Mouse (Mus musculus) forebrain, embryonic 16.5 days (tissue): Measurements from ENCODE around the gene Khnyn. TPM values are rescaled to one million over a fixed set of nuclear protein-coding genes. Genes with fewer than 3 reads are reported as not detected.

ENCODE experiments used
- ATAC-seq: fragments of 200-750 bp; cut with Nextera tagmentation; 2 replicates; pipeline ENCODE4 v1.8.0; 2017; ENCODE audit warnings: mild to moderate bottlenecking, moderate library complexity
- H3K27ac ChIP-seq: fragments of 300-500 bp; sonication (generic); 2 replicates; pipeline ENCODE4 v1.5.1; 2014; ENCODE audit warnings: low read length, control low read depth
- H3K27me3 ChIP-seq: fragments of 300-500 bp; sonication (generic); replicated peaks from 2 replicates; pipeline ENCODE4 v1.6.1; 2014; ENCODE audit warnings: low read length; ENCODE audit not compliant: control insufficient read depth, insufficient read depth
- H3K36me3 ChIP-seq: fragments of 300-500 bp; sonication (generic); 2 replicates; pipeline ENCODE4 v1.6.1; 2014; ENCODE audit not compliant: control insufficient read depth, insufficient read depth
- H3K4me1 ChIP-seq: fragments of 300-500 bp; sonication (generic); replicated peaks from 2 replicates; pipeline ENCODE4 v1.6.1; 2014; ENCODE audit warnings: low read length; ENCODE audit not compliant: control insufficient read depth, insufficient read depth
- H3K4me2 ChIP-seq: fragments of 300-500 bp; sonication (generic); 2 replicates; pipeline ENCODE4 v1.6.1; 2014; ENCODE audit warnings: mild to moderate bottlenecking, low read length, control low read depth
- H3K4me3 ChIP-seq: fragments of 300-500 bp; sonication (generic); replicated peaks from 2 replicates; pipeline ENCODE4 v1.5.1; 2014; ENCODE audit warnings: mild to moderate bottlenecking, low read length, control low read depth
- H3K9ac ChIP-seq: fragments of 300-500 bp; sonication (generic); replicated peaks from 2 replicates; pipeline ENCODE4 v1.6.1; 2014; ENCODE audit warnings: low read depth, low read length, control low read depth
- H3K9me3 ChIP-seq: fragments of 300-500 bp; sonication (generic); 2 replicates; pipeline ENCODE4 v1.6.1; 2016; ENCODE audit warnings: low read length; ENCODE audit not compliant: control insufficient read depth
- WGBS: fragments of 180-500 bp; shearing (Covaris S2); extraction: QIAGEN DNeasy Blood & Tissue Kit; methylation state at CpG from one replicate; pipeline ENCODE4 v1.1.7; 2014; 5-methylcytosine and 5-hydroxymethylcytosine counted together
- polyA plus RNA-seq: library from polyadenylated mRNA; unstranded; fragments of >200 nt; fragmentation: Nextera tagmentation; extraction: Ambion mirVana; gene quantifications from 2 replicates; pipeline ENCODE4 v1.2.1, GENCODE M21; 2015

Khnyn gene
- polyA plus RNA-seq, 1 experiment from 2014 or later: 10.3 TPM

DNA sequence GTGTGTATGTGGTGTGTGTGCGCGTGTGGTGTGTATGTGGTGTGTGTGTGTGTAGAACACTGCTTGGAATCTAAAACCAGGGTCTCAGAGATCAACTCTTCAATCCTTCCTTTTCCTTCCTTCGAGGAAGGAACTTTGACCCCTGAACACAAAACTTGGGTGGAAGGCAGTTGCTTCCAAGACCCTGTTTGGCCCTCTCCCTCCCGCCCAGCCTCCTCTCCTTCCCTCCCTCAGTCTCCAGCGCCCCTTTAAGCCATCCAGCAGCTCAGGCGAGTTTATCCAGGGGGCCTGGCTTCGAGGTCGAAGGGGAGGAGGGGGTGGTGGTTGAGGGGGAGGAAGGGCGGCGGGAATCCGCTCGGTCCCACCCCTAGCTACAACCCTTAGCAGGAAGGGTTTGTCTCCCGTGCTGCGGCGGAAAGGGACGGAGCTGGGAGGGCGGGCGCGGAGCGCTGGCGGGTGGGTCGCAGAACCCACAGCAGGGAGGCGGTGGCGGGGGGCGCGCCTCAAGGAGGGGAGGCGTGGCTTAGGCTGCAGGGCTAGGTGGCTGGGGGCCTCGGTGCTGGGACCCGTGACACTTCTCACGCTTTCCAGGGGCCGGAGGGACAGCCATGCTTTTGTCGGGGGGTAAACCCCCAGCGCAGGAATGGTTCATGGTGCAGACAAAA is 31.0 kb upstream of the Khnyn start, which contains the start of gene Nynrin:
Nynrin (plus strand) TSS at position 390 of the 665 bp plus-strand sequence.
- H3K4me1 ChIP-seq: peaks cover 49% of the 10 kb centered on the region
- WGBS: under 1% methylated on average over 32 of the region's 33 CpGs
- no peaks in the 10 kb centered on the region for H3K27me3 ChIP-seq
- peak within 1 kb of the TSS; percentile 85 for H3K9ac ChIP-seq
- H3K4me3 ChIP-seq: peak within 1 kb of the TSS; percentile 84
- ATAC-seq: peak; percentile 83
- no peaks in the 10 kb centered on the region for H3K9me3 ChIP-seq
- peak within 1 kb of the TSS; percentile 90 for H3K27ac ChIP-seq
- H3K36me3 ChIP-seq: no peaks in the 10 kb centered on the region; the same call in 1 of the 2 replicates
- H3K4me2 ChIP-seq: peak within 1 kb of the TSS; percentile 79

- no peaks in the 10 kb centered on the region; the same call in 1 of the 2 replicates for H3K36me3 ChIP-seq
- H3K27ac ChIP-seq: peak overlapping the region; percentile 90
- H3K4me2 ChIP-seq: peak overlapping the region; percentile 79
- peak overlapping the region; percentile 85 for H3K9ac ChIP-seq
- H3K9me3 ChIP-seq: no peaks in the 10 kb centered on the region
- peaks cover 55% of the 10 kb centered on the region for H3K4me1 ChIP-seq
- H3K27me3 ChIP-seq: no peaks in the 10 kb centered on the region
- peak; percentile 22 for ATAC-seq
- peak overlapping the region; percentile 84 for H3K4me3 ChIP-seq
- WGBS: 0% methylated on average over 8 of the region's 9 CpGs
Measured at GRCm38 (mm10) chr14:55854406-55855100, 30.2 kb upstream of the Khnyn start.

DNA sequence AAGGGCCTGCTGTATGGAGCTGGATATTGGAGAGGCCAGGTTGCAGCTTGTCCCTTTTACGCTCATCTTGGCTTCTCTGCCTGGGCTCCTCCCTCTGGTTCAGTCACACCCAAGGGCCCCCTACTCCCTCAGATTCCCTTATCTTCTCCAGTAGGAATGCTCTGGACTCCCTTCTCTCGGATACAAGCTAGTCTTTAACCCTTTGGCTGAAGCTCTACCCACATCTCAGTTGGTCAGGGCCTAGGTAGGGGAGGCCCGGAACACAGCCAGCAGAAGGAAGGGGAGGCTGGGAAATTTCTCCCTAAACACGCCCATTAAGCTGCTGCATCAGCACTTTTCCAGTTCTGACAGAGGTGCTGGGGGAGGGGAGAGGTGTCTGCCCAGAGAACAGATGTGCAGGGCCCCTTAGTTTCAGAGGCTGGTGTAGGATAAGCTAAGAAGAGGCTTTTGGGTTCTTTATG is 29.6 kb upstream of the Khnyn start:
- Histone ChIP-seq H3K4me1 (peaks cover 55% of the 10 kb centered on the region), H3K4me2 (peak overlapping the region; percentile 79), H3K36me3 (no peaks in the 10 kb centered on the region; the same call in 1 of the 2 replicates), H3K9me3 (no peaks in the 10 kb centered on the region), H3K9ac (peak overlapping the region; percentile 85), H3K27me3 (no peaks in the 10 kb centered on the region), H3K27ac (peak overlapping the region; percentile 90), H3K4me3 (peak overlapping the region; percentile 84)
- WGBS: 0% methylated on average over 4 of the region's 4 CpGs
- ATAC-seq: peak; percentile 11; the same call in 1 of the 2 replicates

GRCm38 (mm10) chr14:55857588-55857987 is 27.2 kb upstream of the Khnyn start:
- H3K27me3 ChIP-seq: no peaks in the 10 kb centered on the region
- no peaks in the 10 kb centered on the region for H3K9me3 ChIP-seq
- no peak overlapping the region for H3K27ac ChIP-seq
- ATAC-seq: no peak
- no peak overlapping the region for H3K4me2 ChIP-seq
- no peaks in the 10 kb centered on the region; the same call in 1 of the 2 replicates for H3K36me3 ChIP-seq
- H3K9ac ChIP-seq: no peak overlapping the region
- 77% methylated on average over 4 of the region's 4 CpGs for WGBS
- no peak overlapping the region for H3K4me3 ChIP-seq
- H3K4me1 ChIP-seq: peaks cover 48% of the 10 kb centered on the region

GRCm38 (mm10) chr14:55862186-55862585 is 22.6 kb upstream of the Khnyn start:
- Histone ChIP-seq H3K9me3 (no peaks in the 10 kb centered on the region), H3K4me2 (no peak overlapping the region), H3K4me3 (no peak overlapping the region), H3K27me3 (no peaks in the 10 kb centered on the region), H3K27ac (no peak overlapping the region), H3K9ac (no peak overlapping the region), H3K4me1 (peaks cover 20% of the 10 kb centered on the region), H3K36me3 (peaks cover 5% of the 10 kb centered on the region; the same call in 1 of the 2 replicates)
- 70% methylated on average over 6 of the region's 6 CpGs for WGBS
- no peak for ATAC-seq

GRCm38 (mm10) chr14:55862970-55863369 is 21.8 kb upstream of the Khnyn start:
- no peak for ATAC-seq
- Histone ChIP-seq H3K27me3 (no peaks in the 10 kb centered on the region), H3K4me2 (no peak overlapping the region), H3K4me1 (peaks cover 12% of the 10 kb centered on the region), H3K9me3 (no peaks in the 10 kb centered on the region), H3K9ac (no peak overlapping the region), H3K36me3 (peaks cover 5% of the 10 kb centered on the region; the same call in 1 of the 2 replicates), H3K4me3 (no peak overlapping the region), H3K27ac (no peak overlapping the region)
- WGBS: 97% methylated on average over 10 of the region's 10 CpGs

GRCm38 (mm10) chr14:55863773-55864172 is 21.0 kb upstream of the Khnyn start:
- no peak overlapping the region for H3K9ac ChIP-seq
- peaks cover 7% of the 10 kb centered on the region; the same call in 1 of the 2 replicates for H3K4me1 ChIP-seq
- no peak overlapping the region for H3K4me2 ChIP-seq
- ATAC-seq: peak; percentile 44; the same call in 1 of the 2 replicates
- H3K27ac ChIP-seq: no peak overlapping the region
- H3K9me3 ChIP-seq: no peaks in the 10 kb centered on the region
- no peak overlapping the region for H3K4me3 ChIP-seq
- H3K36me3 ChIP-seq: peaks cover 10% of the 10 kb centered on the region
- WGBS: 21% methylated on average over 7 of the region's 7 CpGs
- no peaks in the 10 kb centered on the region for H3K27me3 ChIP-seq

- Histone ChIP-seq H3K4me2 (no peak overlapping the region), H3K36me3 (peaks cover 29% of the 10 kb centered on the region), H3K9ac (no peak overlapping the region), H3K27ac (no peak overlapping the region), H3K4me3 (no peak overlapping the region), H3K27me3 (no peaks in the 10 kb centered on the region), H3K4me1 (peaks cover 2% of the 10 kb centered on the region; the same call in 1 of the 2 replicates), H3K9me3 (no peaks in the 10 kb centered on the region)
- 34% methylated on average over 4 of the region's 4 CpGs for WGBS
- no peak for ATAC-seq
Measured at GRCm38 (mm10) chr14:55866962-55867361, 17.8 kb upstream of the Khnyn start.

- Histone ChIP-seq H3K4me1 (peaks cover 5% of the 10 kb centered on the region), H3K27ac (no peak overlapping the region), H3K9me3 (no peaks in the 10 kb centered on the region), H3K9ac (no peak overlapping the region), H3K27me3 (no peaks in the 10 kb centered on the region), H3K4me2 (no peak overlapping the region), H3K4me3 (no peak overlapping the region), H3K36me3 (peaks cover 29% of the 10 kb centered on the region)
- no peak for ATAC-seq
- 92% methylated on average over 14 of the region's 14 CpGs for WGBS
Measured at GRCm38 (mm10) chr14:55868230-55869026, 16.3 kb upstream of the Khnyn start.
